Mouse (Mus musculus): Measurements from ENCODE around the gene Hoxa1. TPM values are rescaled to one million over a fixed set of nuclear protein-coding genes. Genes with fewer than 3 reads are reported as not detected.

Gene Hoxa1
- polyA plus RNA-seq (2012; ENCODE audit: insufficient read depth, low replicate concordance), result 0.09 TPM in 1 of 2 replicates, not detected in the other

GRCm38 (mm10) chr6:52158276-52159051 lies at the start of gene Hoxa1:
Gene Hoxa1, minus strand, starts transcription at chr6:52158317.
- Histone ChIP-seq H3K4me3 (replicated peaks) (peak within 1 kb of the TSS; percentile 93), H3K4me1 (peaks cover 50% of the 10 kb centered on the region), H3K9me3 (peaks cover 2% of the 10 kb centered on the region; the same call in 1 of the 2 replicates), H3K36me3 (replicated peaks; ENCODE audit: low read length) (peaks cover under 1% of the 10 kb centered on the region), H3K27me3 (replicated peaks) (peaks cover 75% of the 10 kb centered on the region)
- TF ChIP-seq GATA1 (IDR thresholded peaks at IDR 0.05; ENCODE audit: borderline replicate concordance, low read length), result no peak
- TF ChIP-seq FLI1 (IDR thresholded peaks at IDR 0.05; ENCODE audit: low read length), result no peak

- H3K9me3 ChIP-seq, result peaks cover 51% of the 10 kb centered on the region
- peaks cover 26% of the 10 kb centered on the region for H3K36me3 ChIP-seq (replicated peaks; ENCODE audit: low read length)
- peaks cover 72% of the 10 kb centered on the region for H3K27me3 ChIP-seq (replicated peaks)
- peaks cover 24% of the 10 kb centered on the region for H3K4me1 ChIP-seq
- no peak for TF ChIP-seq FLI1 (IDR thresholded peaks at IDR 0.05; ENCODE audit: low read length)
- H3K4me3 ChIP-seq (replicated peaks), result no peak overlapping the region
Observed at GRCm38 (mm10) chr6:52207684-52207976, 49.5 kb upstream of the Hoxa1 start.

GRCm38 (mm10) chr6:52206882-52207683 lies 49.0 kb upstream of the Hoxa1 start:
- peaks cover 51% of the 10 kb centered on the region for H3K9me3 ChIP-seq
- peaks cover 67% of the 10 kb centered on the region for H3K27me3 ChIP-seq (replicated peaks)
- H3K36me3 ChIP-seq (replicated peaks; ENCODE audit: low read length), result peaks cover 26% of the 10 kb centered on the region
- TF ChIP-seq FLI1 (IDR thresholded peaks at IDR 0.05; ENCODE audit: low read length) (no peak), GATA1 (IDR thresholded peaks at IDR 0.05; ENCODE audit: borderline replicate concordance, low read length) (no peak)
- no peak overlapping the region for H3K4me3 ChIP-seq (replicated peaks)
- peaks cover 18% of the 10 kb centered on the region for H3K4me1 ChIP-seq

GRCm38 (mm10) chr6:52205638-52206621 lies 47.8 kb upstream of the Hoxa1 start:
- Histone ChIP-seq H3K36me3 (replicated peaks; ENCODE audit: low read length) (peaks cover 26% of the 10 kb centered on the region), H3K27me3 (replicated peaks) (peaks cover 58% of the 10 kb centered on the region), H3K4me1 (peaks cover 7% of the 10 kb centered on the region), H3K4me3 (replicated peaks) (no peak overlapping the region), H3K9me3 (peaks cover 51% of the 10 kb centered on the region)
- TF ChIP-seq GATA1 (IDR thresholded peaks at IDR 0.05; ENCODE audit: borderline replicate concordance, low read length), result no peak
- TF ChIP-seq FLI1 (IDR thresholded peaks at IDR 0.05; ENCODE audit: low read length), result no peak

GRCm38 (mm10) chr6:52205221-52205620 lies 47.1 kb upstream of the Hoxa1 start:
- peaks cover 51% of the 10 kb centered on the region for H3K9me3 ChIP-seq
- no peak overlapping the region for H3K4me3 ChIP-seq (replicated peaks)
- H3K36me3 ChIP-seq (replicated peaks; ENCODE audit: low read length), result peaks cover 26% of the 10 kb centered on the region
- TF ChIP-seq GATA1 (IDR thresholded peaks at IDR 0.05; ENCODE audit: borderline replicate concordance, low read length), result no peak
- no peak for TF ChIP-seq FLI1 (IDR thresholded peaks at IDR 0.05; ENCODE audit: low read length)
- peaks cover 56% of the 10 kb centered on the region for H3K27me3 ChIP-seq (replicated peaks)
- H3K4me1 ChIP-seq, result peaks cover 5% of the 10 kb centered on the region; the same call in 1 of the 2 replicates

GRCm38 (mm10) chr6:52204050-52204752 lies 46.1 kb upstream of the Hoxa1 start, which contains the start of gene Hoxa5:
Gene Hoxa5, minus strand, starts transcription at chr6:52204587.
- Histone ChIP-seq H3K27me3 (replicated peaks) (peaks cover 48% of the 10 kb centered on the region), H3K4me1 (no peaks in the 10 kb centered on the region; the same call in 1 of the 2 replicates), H3K9me3 (peaks cover 48% of the 10 kb centered on the region), H3K4me3 (replicated peaks) (peak within 1 kb of the TSS; percentile 86), H3K36me3 (replicated peaks; ENCODE audit: low read length) (peaks cover 26% of the 10 kb centered on the region)
- TF ChIP-seq FLI1 (IDR thresholded peaks at IDR 0.05; ENCODE audit: low read length) (no peak), GATA1 (IDR thresholded peaks at IDR 0.05; ENCODE audit: borderline replicate concordance, low read length) (no peak)

GRCm38 (mm10) chr6:52203371-52204049 lies 45.4 kb upstream of the Hoxa1 start:
- H3K4me1 ChIP-seq, result no peaks in the 10 kb centered on the region; the same call in 1 of the 2 replicates
- H3K9me3 ChIP-seq, result peaks cover 44% of the 10 kb centered on the region
- peaks cover 26% of the 10 kb centered on the region for H3K36me3 ChIP-seq (replicated peaks; ENCODE audit: low read length)
- H3K4me3 ChIP-seq (replicated peaks), result peak overlapping the region; percentile 86
- peaks cover 42% of the 10 kb centered on the region for H3K27me3 ChIP-seq (replicated peaks)
- no peak for TF ChIP-seq GATA1 (IDR thresholded peaks at IDR 0.05; ENCODE audit: borderline replicate concordance, low read length)
- no peak for TF ChIP-seq FLI1 (IDR thresholded peaks at IDR 0.05; ENCODE audit: low read length)

- peaks cover 26% of the 10 kb centered on the region for H3K36me3 ChIP-seq (replicated peaks; ENCODE audit: low read length)
- TF ChIP-seq FLI1 (IDR thresholded peaks at IDR 0.05; ENCODE audit: low read length) (no peak), GATA1 (IDR thresholded peaks at IDR 0.05; ENCODE audit: borderline replicate concordance, low read length) (no peak)
- no peaks in the 10 kb centered on the region; the same call in 1 of the 2 replicates for H3K4me1 ChIP-seq
- H3K4me3 ChIP-seq (replicated peaks), result no peak overlapping the region
- H3K27me3 ChIP-seq (replicated peaks), result peaks cover 37% of the 10 kb centered on the region
- H3K9me3 ChIP-seq, result peaks cover 41% of the 10 kb centered on the region
Observed at GRCm38 (mm10) chr6:52203121-52203370, 44.9 kb upstream of the Hoxa1 start.
